Mouse (Mus musculus): ENCODE data around the gene Gm49776.

- TF ChIP-seq ZC3H11A (IDR thresholded peaks at IDR 0.05; ENCODE audit: borderline replicate concordance, low read depth, low read length) (no peak), CHD2 (IDR thresholded peaks at IDR 0.05; ENCODE audit: low read depth, low read length) (no peak), MAFK (IDR thresholded peaks at IDR 0.05; ENCODE audit: insufficient read depth, low read depth, low read length) (no peak), HCFC1 (IDR thresholded peaks at IDR 0.05; ENCODE audit: borderline replicate concordance, insufficient read depth, low read length) (no peak), ZNF384 (IDR thresholded peaks at IDR 0.05; ENCODE audit: low read depth, low read length) (no peak)
Observed at GRCm38 (mm10) chr16:18288166-18288565, 30.0 kb upstream of the Gm49776 start.
